Mouse (Mus musculus): ENCODE measurements at regions not wholly inside any gene's neighbourhood (a gene's known extent, or its start where the extent isn't known, plus 50 kb on each side); places are given as distances from the start of the nearest gene placed in this dataset.

GRCm38 (mm10) chr17:82909189-82909588, 305.9 kb upstream of the Pkdcc start:
- DNase-seq = no peak

- DNase-seq = peak; percentile 29
Measured at GRCm38 (mm10) chr17:82922986-82923385, 292.1 kb upstream of the Pkdcc start.

- DNase-seq = peak; percentile 24
Measured at GRCm38 (mm10) chr17:82925751-82926150, 289.3 kb upstream of the Pkdcc start.

- peak; percentile 54 for DNase-seq
Measured at GRCm38 (mm10) chr17:82927681-82928080, 287.4 kb upstream of the Pkdcc start.

- no peak for DNase-seq
Measured at GRCm38 (mm10) chr17:82929511-82929910, 285.6 kb upstream of the Pkdcc start.

GRCm38 (mm10) chr17:82930738-82931137, 284.4 kb upstream of the Pkdcc start:
- no peak for DNase-seq

- no peak for DNase-seq
Measured at GRCm38 (mm10) chr17:82931476-82931875, 283.6 kb upstream of the Pkdcc start.

GRCm38 (mm10) chr17:82936836-82937235, 278.3 kb upstream of the Pkdcc start:
- DNase-seq = no peak

- no peak for DNase-seq
Measured at GRCm38 (mm10) chr17:82946083-82946482, 269.0 kb upstream of the Pkdcc start.

GRCm38 (mm10) chr17:82949794-82950193, 265.3 kb upstream of the Pkdcc start:
- no peak for DNase-seq

GRCm38 (mm10) chr17:82950268-82950667, 264.8 kb upstream of the Pkdcc start:
- DNase-seq = no peak

GRCm38 (mm10) chr17:82957409-82957808, 257.7 kb upstream of the Pkdcc start:
- peak; percentile 20 for DNase-seq

GRCm38 (mm10) chr17:82963374-82963773, 251.7 kb upstream of the Pkdcc start:
- no peak for DNase-seq

- no peak for DNase-seq
Measured at GRCm38 (mm10) chr17:82999710-83000109, 215.4 kb upstream of the Pkdcc start.

- no peak for DNase-seq
Measured at GRCm38 (mm10) chr17:83000411-83000810, 214.7 kb upstream of the Pkdcc start.

GRCm38 (mm10) chr17:83001567-83001966, 213.5 kb upstream of the Pkdcc start:
- peak; percentile 24 for DNase-seq

GRCm38 (mm10) chr17:83010845-83011244, 204.2 kb upstream of the Pkdcc start:
- DNase-seq = no peak

- no peak for DNase-seq
Measured at GRCm38 (mm10) chr17:83015656-83016055, 199.4 kb upstream of the Pkdcc start.

GRCm38 (mm10) chr17:83016936-83017335, 198.2 kb upstream of the Pkdcc start:
- DNase-seq = no peak

GRCm38 (mm10) chr17:83019267-83019666, 195.8 kb upstream of the Pkdcc start:
- DNase-seq = no peak

GRCm38 (mm10) chr17:83020576-83020975, 194.5 kb upstream of the Pkdcc start:
- DNase-seq = peak; percentile 77

GRCm38 (mm10) chr17:83025340-83025816, 189.7 kb upstream of the Pkdcc start:
- DNase-seq = peak; percentile 89

GRCm38 (mm10) chr17:83034914-83035573, 180.0 kb upstream of the Pkdcc start:
- DNase-seq = no peak

GRCm38 (mm10) chr17:83035574-83035918, 179.5 kb upstream of the Pkdcc start:
- DNase-seq = no peak

GRCm38 (mm10) chr17:83039563-83039962, 175.5 kb upstream of the Pkdcc start:
- DNase-seq = no peak

Measured in adrenal gland, postnatal 14 days (tissue).